Mouse (Mus musculus): ENCODE measurements around the gene Arid5b.

The Arid5b gene

DNA sequence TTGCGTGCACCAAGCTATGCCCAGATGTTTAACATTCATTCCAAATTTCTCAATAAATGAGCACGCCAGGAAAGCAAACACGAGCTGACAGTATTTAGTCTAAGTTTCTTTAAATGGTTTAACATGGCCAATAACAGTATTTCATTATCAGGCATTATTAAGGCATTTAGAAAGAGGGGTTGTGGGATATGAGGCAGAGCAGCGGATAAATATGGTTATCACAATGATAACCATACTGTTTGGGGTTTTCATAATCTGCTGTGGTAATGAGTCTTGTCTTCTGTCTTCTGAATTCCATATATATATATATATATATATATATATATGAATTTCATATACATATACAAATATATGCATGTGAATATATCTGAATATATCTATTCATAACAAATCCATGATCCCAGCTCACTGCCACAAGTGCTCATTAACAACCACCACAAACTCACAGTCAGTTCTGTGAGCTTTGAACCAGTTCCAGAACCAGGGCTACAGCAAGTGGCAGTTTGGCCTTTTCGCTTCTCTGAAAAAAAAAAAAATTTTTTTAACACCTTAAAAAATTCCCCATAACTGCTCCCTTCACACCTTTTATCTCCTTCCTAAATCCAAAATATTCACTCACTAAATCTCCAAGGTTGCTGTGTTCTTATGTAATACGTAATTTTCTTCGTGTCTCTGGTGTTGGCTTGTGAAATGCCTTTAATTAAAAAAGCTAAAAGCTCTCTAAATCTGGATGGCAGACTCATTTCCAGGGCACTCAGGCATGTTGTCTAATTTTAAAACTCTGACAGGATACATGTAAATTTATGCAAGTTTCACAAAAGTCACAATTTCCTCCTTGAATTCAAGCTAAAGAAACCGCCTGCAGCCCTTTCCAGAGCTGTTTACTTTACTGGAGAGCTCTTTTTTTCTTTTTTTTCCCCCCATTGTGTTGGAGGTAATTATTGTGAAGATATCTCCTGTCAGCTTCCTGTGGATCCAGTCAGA lies 113.5 kb downstream of the Arid5b start:
- no peak for DNase-seq (ENCODE audit: extremely low spot score)

DNA sequence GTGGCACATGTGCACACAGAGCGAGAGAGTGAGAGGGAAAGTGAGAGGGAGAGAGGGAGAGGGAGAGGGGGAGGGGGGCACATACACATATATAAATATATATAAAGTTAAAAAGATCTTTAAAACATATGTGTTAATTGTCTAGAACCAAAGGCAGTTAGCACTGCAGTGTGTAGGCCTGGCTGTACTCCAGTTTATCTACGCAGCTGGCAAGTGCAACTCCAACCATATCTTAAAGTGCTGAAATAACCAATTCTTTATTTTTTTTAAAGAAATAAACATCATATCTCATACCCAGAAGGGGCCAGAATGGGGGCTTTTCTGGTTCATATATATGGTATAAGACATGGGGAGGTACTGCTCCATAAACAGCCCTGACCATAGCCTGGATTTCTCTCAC lies 114.4 kb downstream of the Arid5b start:
- DNase-seq (ENCODE audit: extremely low spot score): no peak

DNA sequence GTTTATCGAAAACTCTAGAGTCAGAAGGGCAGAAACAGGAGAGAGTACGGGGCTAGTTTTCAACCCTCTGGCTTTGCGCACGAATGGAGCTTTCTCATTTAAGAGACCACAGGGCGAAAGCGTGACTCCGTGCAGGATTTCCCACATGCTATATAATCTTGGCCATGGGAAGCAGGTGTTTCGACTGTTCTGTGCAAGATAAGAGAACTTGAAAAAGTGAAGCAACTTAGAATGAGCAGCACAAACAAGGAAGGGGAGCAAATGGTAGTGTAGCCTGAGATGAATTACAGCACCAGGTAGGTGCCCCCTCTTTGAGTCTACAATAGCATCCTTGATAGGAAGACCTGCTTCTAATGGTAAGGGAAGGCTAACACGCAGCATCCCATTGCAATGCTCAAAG lies 118.8 kb downstream of the Arid5b start:
- no peak for DNase-seq (ENCODE audit: extremely low spot score)

DNA sequence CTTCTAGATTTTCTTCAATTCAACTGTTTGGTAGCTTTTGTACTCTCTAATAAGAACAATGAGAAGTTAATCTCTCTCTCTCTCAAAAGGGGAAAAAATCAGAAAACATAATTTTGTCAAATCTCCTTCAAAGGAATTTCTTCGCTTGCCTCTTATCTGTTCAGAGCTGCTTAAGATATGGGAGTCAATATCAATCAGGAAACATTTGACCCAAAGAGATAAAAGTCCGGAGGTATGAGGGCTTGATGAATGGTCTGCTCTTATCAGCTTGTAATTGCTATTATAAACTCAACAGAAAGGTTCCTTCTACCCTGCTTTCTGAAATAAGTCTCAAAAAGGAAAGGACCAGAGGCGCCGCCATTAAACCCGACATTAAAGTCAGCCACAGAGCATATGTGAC lies 120.0 kb downstream of the Arid5b start:
- no peak for DNase-seq (ENCODE audit: extremely low spot score)

DNA sequence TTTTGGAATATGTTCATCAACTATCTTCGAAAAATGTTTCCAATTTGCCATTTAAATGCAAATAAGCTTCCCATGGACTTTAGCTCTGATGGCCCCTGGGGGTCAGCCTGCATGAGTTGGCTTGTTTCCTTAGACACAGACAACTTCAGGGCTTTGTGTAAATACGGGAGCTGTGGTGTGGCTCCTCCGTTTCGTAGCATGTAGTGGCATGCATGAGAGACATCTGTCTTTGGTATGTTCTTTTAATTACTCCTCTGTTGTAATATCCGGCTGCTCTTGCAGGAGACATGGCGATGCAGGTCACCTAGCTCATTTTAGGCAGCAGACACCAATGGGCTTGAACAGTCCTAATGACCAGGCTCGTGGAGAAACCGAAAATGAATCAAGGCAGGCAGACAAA lies 121.0 kb downstream of the Arid5b start:
- DNase-seq (ENCODE audit: extremely low spot score): no peak

DNA sequence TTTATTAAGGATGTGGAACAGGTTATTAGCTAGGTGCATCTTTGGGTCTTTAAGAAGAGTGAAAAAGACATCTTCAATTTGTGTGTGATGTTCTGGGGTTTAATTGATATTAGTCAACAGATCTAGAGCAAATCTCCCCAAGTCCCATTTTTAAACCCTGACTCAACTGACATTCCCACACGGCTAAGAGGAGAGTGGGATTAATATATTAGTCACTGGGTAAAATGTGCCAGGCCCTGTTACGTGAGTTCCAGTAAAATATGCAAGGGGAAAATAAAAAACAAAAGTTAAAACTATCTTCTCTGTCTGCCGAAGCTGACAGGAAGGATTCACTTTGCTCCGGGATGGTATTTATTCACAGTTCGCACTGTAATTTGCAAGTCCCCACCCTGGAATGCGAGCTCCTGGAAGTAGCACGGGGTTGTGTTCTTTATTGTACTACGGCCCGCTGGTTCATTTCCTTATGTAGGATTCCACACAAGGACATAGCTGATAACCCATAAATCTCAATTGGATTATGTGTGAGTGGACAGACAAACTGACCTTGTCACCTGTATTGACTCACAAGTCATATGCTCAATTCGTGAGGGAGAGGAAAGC lies 121.8 kb downstream of the Arid5b start:
- DNase-seq (ENCODE audit: extremely low spot score): no peak

DNA sequence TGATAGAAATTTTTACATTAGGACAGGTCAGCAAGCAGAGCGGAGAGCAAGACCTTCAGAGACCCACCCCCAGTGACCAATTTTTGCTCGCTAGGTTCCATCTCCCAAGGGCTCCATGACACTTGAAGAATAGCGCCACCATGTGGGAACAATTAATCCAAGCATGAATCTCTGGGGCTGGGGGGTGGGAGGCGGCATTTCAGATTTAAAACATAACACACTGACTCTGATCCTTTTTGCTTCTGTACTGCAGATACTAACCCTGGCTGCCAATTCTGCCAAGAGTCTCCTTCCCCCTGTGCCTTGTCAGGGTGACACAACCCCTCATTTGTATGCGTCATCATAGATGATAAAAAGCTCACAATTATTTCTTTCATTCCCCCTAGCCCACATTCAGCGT lies 122.4 kb downstream of the Arid5b start:
- DNase-seq (ENCODE audit: extremely low spot score): no peak

DNA sequence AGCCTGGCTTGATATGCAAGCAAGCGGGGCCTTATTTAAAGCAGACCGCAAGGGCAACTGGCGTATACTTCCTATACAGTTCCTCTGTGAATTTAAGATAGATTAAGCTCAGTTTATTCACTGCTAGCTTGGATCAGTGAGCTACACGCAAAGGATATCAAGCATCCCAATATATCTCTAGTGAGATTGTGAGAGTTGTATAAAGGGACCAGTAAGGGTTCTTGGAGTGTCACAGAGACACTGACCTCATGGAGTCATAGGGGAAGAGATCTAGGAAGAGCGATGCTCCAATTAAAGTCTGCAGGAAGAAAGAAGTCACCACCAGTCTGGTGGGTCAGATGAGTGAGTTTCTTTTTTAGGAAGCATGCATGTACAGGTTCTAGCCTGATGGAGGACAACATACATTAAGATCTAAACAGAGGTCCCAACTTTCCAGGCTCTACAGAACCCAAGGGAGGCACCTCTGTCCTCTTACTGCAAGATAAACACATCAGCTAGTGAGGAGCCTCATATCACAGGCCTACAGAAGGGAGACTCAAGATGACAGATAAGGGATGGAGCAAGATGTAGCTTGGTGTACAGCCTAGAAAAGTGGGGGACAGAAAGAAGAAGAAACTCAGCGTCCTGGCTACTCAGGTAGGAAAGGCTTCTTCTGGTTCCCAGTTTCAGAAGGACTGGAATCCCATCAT lies 123.0 kb downstream of the Arid5b start:
- DNase-seq (ENCODE audit: extremely low spot score): no peak

DNA sequence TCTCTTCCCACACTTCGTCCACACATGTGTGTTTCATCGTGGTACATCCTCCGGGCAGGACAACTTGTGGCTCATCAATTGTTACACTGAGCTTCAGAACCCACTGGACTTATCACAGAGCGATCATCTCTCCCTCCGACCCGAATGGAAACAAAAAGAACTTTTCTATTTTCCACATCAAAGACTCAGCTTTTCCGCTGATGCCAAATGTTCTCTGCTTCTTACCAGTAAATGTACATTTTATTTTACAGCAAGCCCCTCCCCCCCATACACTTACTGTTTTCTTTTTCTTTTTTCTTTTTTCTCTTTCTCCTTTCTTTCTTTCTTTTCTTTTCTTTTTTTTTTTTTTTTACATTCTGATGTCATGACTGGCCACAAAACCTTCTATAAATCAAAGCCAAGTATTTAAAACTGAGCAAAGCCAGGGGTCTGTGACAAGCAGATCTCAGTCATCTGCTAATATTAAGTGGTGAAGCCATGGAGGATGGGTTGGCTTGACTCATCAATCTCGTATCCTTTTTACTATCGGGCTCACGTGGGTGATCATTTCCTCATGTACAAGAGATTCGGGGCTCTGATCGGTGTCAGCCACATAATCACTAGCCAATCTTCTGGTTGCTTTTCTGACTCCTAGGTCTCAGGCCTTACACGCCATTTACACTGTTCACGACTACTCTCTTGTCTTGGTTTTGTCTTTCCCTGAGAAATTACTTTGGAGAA lies 124.3 kb downstream of the Arid5b start:
- no peak for DNase-seq (ENCODE audit: extremely low spot score)

DNA sequence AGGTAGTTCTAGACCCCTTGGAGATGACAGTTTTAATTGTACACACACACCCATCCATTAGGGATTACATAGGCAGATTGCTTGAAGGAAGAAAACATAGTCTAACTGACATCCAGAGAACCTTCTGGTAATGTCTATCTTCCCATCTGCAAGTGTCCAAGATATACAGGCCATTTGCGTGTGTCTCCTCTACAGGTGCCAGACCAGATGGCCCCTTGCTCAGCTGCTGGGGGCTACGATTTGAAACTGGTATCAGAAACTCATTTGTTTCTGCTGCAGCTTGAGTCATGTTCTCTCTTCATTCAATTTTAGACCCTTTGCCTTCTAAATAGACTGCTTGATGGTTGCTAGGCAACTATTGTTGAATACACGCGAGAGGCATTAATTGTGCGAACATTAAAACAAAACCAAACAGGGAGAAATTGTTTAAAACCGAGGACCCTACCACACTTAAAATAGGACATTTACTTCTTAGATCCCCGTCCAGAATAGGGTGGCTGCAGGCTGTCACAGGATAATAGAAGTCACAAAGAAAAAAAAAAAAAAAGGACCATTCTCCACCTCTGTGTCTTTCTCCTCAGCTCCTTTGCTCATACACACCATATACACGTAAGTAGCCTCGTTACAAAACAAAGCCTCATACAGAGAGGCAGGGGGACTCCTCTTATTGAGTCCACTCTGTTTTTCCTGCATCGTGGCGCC lies 125.0 kb downstream of the Arid5b start:
- DNase-seq (ENCODE audit: extremely low spot score): no peak

DNA sequence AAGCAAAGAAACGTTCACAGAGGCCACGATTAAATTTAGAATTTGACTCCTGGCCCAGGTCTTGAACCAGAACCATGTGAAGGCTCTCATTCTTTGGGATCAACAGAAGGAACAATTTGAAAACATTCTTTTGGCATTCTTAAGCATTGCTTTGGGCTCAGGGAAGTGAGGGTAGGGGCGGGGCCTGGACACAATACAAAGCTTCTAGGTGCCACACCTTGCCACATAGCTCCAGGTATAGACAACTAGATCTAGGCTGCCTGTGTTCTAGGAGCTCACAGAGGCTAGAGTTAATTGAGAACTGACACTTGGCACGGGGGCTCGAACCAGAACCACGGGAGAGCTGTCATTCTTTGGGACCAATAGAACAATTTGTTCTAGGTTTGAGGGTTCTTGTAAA lies 130.0 kb downstream of the Arid5b start:
- no peak for DNase-seq (ENCODE audit: extremely low spot score)

DNA sequence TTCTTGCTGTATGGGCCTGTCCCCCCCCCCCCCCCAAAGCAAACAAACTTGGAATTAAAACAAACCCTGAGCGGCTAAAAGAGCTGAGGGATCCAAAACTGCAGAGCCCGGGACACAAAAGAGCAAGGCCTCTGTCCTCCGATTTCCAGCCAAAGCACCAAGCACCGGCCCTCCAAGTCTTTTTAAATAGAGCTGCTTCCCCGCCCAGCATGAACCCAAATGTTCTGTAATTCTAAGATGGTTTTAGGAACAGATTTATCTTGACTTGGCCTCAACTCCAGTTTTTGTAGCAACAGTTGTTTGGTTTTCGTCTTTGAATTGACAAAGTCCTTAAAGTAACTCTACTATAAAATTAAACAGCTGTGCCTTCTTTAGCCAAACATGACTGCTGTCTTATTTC lies 130.8 kb downstream of the Arid5b start:
- no peak for DNase-seq (ENCODE audit: extremely low spot score)

DNA sequence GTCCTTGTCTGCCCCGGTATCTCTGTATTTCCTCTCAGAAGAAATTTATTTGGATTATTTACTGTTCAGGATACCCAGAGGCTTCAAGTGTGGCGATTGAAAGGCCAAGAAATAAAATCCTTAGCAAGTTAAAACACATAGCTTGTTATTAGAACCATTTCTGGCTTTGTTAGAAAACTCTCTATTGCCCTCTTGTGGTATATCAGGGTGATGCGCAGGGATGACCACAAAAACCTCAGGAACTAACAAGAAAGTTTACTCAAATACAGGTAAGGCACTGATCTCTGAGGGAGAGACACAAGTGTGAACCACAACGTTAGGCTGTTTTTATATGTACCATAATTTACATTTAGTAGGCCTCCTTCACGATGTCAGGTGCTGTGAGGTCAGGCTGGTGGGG lies 131.7 kb downstream of the Arid5b start:
- peak; percentile 67 for DNase-seq (ENCODE audit: extremely low spot score)

DNA sequence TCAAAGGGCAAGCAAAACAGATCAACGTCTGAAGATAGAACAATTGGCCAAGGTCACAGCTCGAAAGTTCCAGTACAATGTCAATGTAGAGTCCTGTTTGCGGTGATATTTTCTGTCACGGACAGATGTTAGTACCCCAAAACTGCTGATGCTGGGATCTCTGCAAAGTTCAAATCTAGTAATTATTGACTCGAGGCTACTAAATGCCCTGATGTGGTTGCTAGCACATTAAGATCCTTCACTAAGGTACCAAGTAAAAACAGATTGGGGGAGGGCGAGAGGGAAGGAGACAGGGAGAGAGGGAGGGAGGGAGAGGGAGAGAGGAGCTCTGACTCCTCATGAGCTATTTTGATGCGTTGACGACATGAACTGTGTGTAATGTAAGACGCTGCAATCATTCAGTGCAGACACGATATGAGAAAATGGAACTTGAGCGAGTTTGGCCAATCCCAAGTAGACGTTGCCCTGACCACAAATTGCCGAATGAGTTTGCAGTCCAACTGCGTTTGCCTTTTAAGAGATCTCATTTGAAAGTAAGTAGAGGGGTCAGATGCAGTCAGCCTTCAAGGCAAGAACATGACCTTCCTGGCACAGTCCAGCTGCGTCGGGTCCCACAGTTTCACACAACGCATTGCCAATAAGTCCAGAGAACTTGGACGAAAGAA lies 133.1 kb downstream of the Arid5b start:
- no peak for DNase-seq (ENCODE audit: extremely low spot score)

DNA sequence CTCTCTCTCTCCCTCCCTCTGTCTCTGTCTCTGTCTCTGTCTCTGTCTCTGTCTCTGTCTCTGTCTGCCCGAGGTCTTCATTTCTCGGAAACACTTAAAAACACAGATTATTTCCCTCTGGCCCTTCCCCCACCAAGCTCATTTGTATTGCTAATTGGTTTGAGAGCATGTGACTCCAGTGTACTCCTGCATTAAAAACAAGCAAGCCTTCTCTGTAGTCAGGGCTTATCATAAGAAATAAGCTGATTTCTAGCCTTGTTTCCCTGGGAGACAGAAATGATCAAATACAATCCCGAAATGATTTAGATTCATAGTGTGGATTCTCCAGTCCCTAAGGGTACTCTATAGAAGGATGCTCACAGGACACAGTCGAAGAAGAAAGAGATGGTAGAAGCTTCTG lies 136.0 kb downstream of the Arid5b start:
- DNase-seq (ENCODE audit: extremely low spot score): no peak

DNA sequence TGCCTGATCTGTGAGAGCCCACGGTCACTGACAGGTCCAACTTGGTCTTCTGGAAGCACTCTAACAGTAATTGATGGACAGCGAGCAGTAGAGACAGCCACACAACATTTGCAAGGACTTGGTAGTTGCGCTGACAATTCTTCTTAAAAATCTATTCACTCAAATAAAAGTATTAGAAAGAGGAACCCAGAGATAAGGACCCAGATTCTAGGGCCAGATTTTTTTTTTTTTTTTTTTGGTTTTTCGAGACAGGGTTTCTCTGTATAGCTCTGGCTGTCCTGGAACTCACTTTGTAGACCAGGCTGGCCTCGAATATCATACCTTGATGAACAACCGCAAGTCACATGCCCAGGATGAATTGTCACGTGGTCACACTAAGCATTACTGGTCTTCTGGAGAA lies 137.0 kb downstream of the Arid5b start:
- no peak for DNase-seq (ENCODE audit: extremely low spot score)

DNA sequence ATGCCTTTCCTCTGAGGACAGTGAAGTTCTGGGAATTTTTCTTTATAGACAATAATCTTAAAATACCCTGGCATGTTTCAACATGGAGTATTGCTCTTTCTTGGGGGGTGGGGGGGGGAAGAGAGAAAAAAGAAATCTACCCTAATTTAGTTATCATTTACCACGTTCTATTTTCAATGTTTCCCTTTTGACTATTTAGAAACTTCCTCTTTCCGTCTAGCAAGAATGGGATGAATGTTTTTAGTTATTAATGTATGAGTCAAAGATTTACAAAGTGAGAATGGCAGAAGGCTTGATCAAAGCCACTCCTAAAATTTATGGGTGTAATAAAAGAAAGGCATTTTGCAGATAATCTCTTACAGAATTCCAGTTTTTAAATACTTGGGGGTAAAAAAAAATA lies 137.7 kb downstream of the Arid5b start:
- no peak for DNase-seq (ENCODE audit: extremely low spot score)

DNA sequence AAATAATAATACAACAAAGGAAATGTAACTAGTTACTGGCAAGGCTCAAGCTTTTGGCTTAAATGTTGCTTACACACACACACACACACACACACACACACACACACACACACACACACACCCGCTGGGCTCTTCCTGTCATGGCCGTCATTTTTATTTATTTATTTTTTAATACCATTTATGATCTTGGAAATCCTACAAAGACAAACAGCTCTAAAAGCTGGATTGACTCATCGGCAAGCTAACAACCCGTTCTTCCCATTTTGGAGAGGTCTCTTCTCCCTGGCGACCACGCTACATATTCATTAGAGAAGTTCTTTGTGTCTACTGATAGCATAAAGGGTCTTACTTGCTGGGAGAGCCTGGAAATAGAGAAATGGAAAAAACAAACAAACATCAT lies 138.2 kb downstream of the Arid5b start:
- DNase-seq (ENCODE audit: extremely low spot score): no peak

DNA sequence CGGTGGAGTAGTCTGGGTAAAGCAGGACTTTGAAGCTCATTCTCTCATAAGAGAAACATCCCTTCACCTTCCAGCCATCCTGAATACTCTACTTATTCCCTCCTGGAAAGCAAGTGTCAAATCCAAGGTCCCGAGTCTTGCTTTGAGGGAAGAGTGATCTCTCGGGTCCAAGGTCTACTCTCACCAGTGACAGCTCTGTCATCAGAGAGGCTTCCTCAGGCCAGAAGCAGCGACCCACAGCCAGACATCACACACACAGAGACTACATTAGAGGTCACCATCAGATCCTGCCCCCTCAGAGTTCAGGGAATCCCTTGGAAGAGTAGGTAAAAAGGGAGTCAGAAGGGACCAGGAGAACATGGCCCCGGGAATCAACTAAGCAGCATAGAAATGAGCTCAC lies 140.4 kb downstream of the Arid5b start:
- DNase-seq (ENCODE audit: extremely low spot score): no peak

DNA sequence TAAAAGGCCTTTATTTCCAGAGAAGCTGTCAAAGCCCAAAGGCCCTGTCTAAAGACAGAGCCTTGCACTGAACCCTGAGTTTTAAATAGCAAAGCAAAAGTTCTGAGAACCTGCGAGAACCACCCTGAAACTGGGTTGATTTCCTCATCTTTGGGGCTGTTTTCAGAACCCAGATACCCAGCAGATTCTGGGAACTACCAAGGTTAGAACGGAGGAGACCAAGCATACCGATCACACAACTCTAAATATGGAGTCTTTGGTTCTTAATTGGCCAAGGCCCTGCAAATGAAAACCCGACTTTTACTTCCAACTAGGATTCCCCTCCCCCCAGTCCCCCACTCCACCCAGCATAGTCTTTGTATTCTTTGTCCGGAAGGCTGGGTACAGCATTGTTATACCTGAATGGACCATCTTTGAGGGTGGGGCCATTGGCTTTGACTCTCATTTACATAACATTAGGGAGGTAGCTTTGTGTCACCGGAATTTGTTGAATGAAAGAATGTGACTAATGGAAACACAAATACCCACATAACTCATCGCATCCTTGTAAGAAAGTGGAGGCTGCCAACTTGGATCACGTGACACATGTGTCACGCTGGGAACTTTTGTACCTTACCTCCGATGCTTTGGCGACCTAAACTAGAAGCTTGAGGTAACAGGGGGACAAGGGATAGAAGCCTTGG lies 141.2 kb downstream of the Arid5b start:
- peak; percentile 29 for DNase-seq (ENCODE audit: extremely low spot score)
